Mouse (Mus musculus) MEL (cell line): ENCODE data around the gene Ddit4l. TPM values are rescaled to one million over a fixed set of nuclear protein-coding genes. Genes with fewer than 3 reads are reported as not detected.

Experiments used
- DNase-seq: peaks from one replicate; pipeline ENCODE4 v3.0.0; 2011; ENCODE audit warnings: low read depth, low spot score
- H3K27ac ChIP-seq: 2 replicates; pipeline ENCODE4 v1.5.1; 2012; ENCODE audit warnings: low read depth, mild to moderate bottlenecking, control low read depth, low read length, moderate library complexity; ENCODE audit not compliant: control insufficient read depth
- H3K27me3 ChIP-seq, 2 experiments: fragments of 150-350 bp in 1 of 2; sonication (generic) in 1 of 2; 2 replicates each; pipeline ENCODE4 v1.6.1; 2012; ENCODE audit warnings: low read length in 2 of 2, mild to moderate bottlenecking in 2 of 2, improper control_type of control experiment in 1 of 2, moderate library complexity in 1 of 2; ENCODE audit not compliant: insufficient read depth in 2 of 2, control insufficient read depth in 1 of 2
- H3K36me3 ChIP-seq, 2 experiments: 2 replicates each; pipeline ENCODE4 v1.6.1; 2012 to 2014; ENCODE audit warnings: low read length in 2 of 2, improper control_type of control experiment in 1 of 2, inconsistent platforms in 1 of 2, mild to moderate bottlenecking in 1 of 2; ENCODE audit not compliant: insufficient read depth in 2 of 2, control insufficient read depth in 1 of 2
- H3K4me1 ChIP-seq, 2 experiments: fragments of 150-350 bp in 1 of 2; sonication (generic) in 1 of 2; 2 replicates each; pipeline ENCODE4 v1.6.1; 2012; ENCODE audit warnings: low read length in 2 of 2, improper control_type of control experiment in 1 of 2, mild to moderate bottlenecking in 1 of 2; ENCODE audit not compliant: insufficient read depth in 2 of 2, control insufficient read depth in 1 of 2
- H3K4me3 ChIP-seq, 2 experiments: fragments of 150-350 bp in 1 of 2; sonication (generic) in 1 of 2; 2 replicates each; pipeline ENCODE4 v1.5.1; 2012; ENCODE audit warnings: low read depth in 2 of 2, low read length in 2 of 2, mild to moderate bottlenecking in 2 of 2, moderate library complexity in 2 of 2, control low read depth in 1 of 2, improper control_type of control experiment in 1 of 2; ENCODE audit not compliant: control insufficient read depth in 1 of 2, insufficient read depth in 1 of 2
- H3K79me2 ChIP-seq: 2 replicates; pipeline ENCODE4 v1.6.1; 2012; ENCODE audit warnings: mild to moderate bottlenecking, low read length, moderate library complexity; ENCODE audit not compliant: control insufficient read depth, poor library complexity, insufficient read depth
- H3K9ac ChIP-seq: 2 replicates; pipeline ENCODE4 v1.6.1; 2012; ENCODE audit warnings: low read depth, mild to moderate bottlenecking, control low read depth, low read length, moderate library complexity; ENCODE audit not compliant: control insufficient read depth, poor library complexity, severe bottlenecking
- H3K9me3 ChIP-seq: fragments of 150-350 bp; sonication (generic); replicated peaks from 2 replicates; pipeline ENCODE4 v1.6.1; 2012; ENCODE audit warnings: mild to moderate bottlenecking, low read length, improper control_type of control experiment, moderate library complexity; ENCODE audit not compliant: insufficient read depth
- BHLHE40 ChIP-seq: IDR thresholded peaks from 2 replicates; pipeline ENCODE4 v1.6.1; 2012; ENCODE audit warnings: low read depth, mild to moderate bottlenecking, inconsistent platforms, low read length, improper control_type of control experiment, borderline replicate concordance
- CHD2 ChIP-seq: IDR thresholded peaks from 2 replicates; pipeline ENCODE4 v1.6.1; 2011; ENCODE audit warnings: low read length, improper control_type of control experiment
- EP300 ChIP-seq, 2 experiments: IDR thresholded peaks; 2 replicates each; pipeline ENCODE4 v1.6.1; 2011; ENCODE audit warnings: improper control_type of control experiment in 2 of 2, low read length in 2 of 2, low read depth in 1 of 2, mild to moderate bottlenecking in 1 of 2
- ETS1 ChIP-seq: IDR thresholded peaks from 2 replicates; pipeline ENCODE4 v1.6.1; 2012; ENCODE audit warnings: low read depth, mild to moderate bottlenecking, inconsistent platforms, low read length, improper control_type of control experiment, moderate library complexity
- GABPA ChIP-seq: IDR thresholded peaks from 2 replicates; pipeline ENCODE4 v1.6.1; 2012; ENCODE audit warnings: low read depth, mild to moderate bottlenecking, inconsistent platforms, low read length, improper control_type of control experiment, moderate library complexity
- GATA1 ChIP-seq: IDR thresholded peaks from 2 replicates; pipeline ENCODE4 v1.6.1; 2011; ENCODE audit warnings: low read depth, low read length, improper control_type of control experiment
- HCFC1 ChIP-seq: IDR thresholded peaks from 2 replicates; pipeline ENCODE4 v1.6.1; 2012; ENCODE audit warnings: low read depth, mild to moderate bottlenecking, inconsistent platforms, low read length, improper control_type of control experiment, moderate library complexity
- KAT2A ChIP-seq: conservative IDR thresholded peaks from 2 replicates; pipeline ENCODE4 v1.6.1; 2012; ENCODE audit warnings: low read depth, low read length, improper control_type of control experiment, inconsistent platforms
- MEF2A ChIP-seq: IDR thresholded peaks from 2 replicates; pipeline ENCODE4 v1.6.1; 2014; ENCODE audit warnings: low read depth, mild to moderate bottlenecking, inconsistent platforms, low read length, improper control_type of control experiment; ENCODE audit not compliant: poor library complexity, insufficient replicate concordance, severe bottlenecking; ENCODE audit errors: extremely low read depth
- MXI1 ChIP-seq: IDR thresholded peaks from 2 replicates; pipeline ENCODE4 v1.6.1; 2011; ENCODE audit warnings: mild to moderate bottlenecking, low read depth, low read length, improper control_type of control experiment
- MYB ChIP-seq: IDR thresholded peaks from 2 replicates; pipeline ENCODE4 v1.6.1; 2011; ENCODE audit warnings: mild to moderate bottlenecking, low read depth, low read length, improper control_type of control experiment
- NELFE ChIP-seq: IDR thresholded peaks from 2 replicates; pipeline ENCODE4 v1.6.1; 2011; ENCODE audit warnings: low read depth, low read length, improper control_type of control experiment
- NRF1 ChIP-seq: IDR thresholded peaks from 2 replicates; pipeline ENCODE4 v1.6.1; 2014; ENCODE audit warnings: low read depth, mild to moderate bottlenecking, inconsistent platforms, low read length, improper control_type of control experiment, moderate library complexity; ENCODE audit not compliant: poor library complexity, insufficient read depth, severe bottlenecking
- RAD21 ChIP-seq: IDR thresholded peaks from 2 replicates; pipeline ENCODE4 v1.6.1; 2011; ENCODE audit warnings: mild to moderate bottlenecking, low read depth, low read length, improper control_type of control experiment
- RCOR1 ChIP-seq: IDR thresholded peaks from 2 replicates; pipeline ENCODE4 v1.6.1; 2012; ENCODE audit warnings: low read depth, mild to moderate bottlenecking, inconsistent platforms, low read length, improper control_type of control experiment
- SIN3A ChIP-seq: IDR thresholded peaks from 2 replicates; pipeline ENCODE4 v1.6.1; 2012; ENCODE audit warnings: low read length, improper control_type of control experiment, inconsistent platforms
- SMC3 ChIP-seq: IDR thresholded peaks from 2 replicates; pipeline ENCODE4 v1.6.1; 2011; ENCODE audit warnings: low read depth, low read length, improper control_type of control experiment
- TBP ChIP-seq: IDR thresholded peaks from 2 replicates; pipeline ENCODE4 v1.8.0; 2011; ENCODE audit warnings: low read depth, low read length, improper control_type of control experiment
- UBTF ChIP-seq: IDR thresholded peaks from 2 replicates; pipeline ENCODE4 v1.6.1; 2012; ENCODE audit warnings: low read depth, mild to moderate bottlenecking, inconsistent platforms, low read length, improper control_type of control experiment, moderate library complexity, borderline replicate concordance; ENCODE audit not compliant: insufficient read depth
- USF1 ChIP-seq: IDR thresholded peaks from 2 replicates; pipeline ENCODE4 v1.6.1; 2014; ENCODE audit warnings: low read depth, mild to moderate bottlenecking, inconsistent platforms, low read length, improper control_type of control experiment, moderate library complexity
- USF2 ChIP-seq, 2 experiments: IDR thresholded peaks; 2 replicates each; pipeline ENCODE4 v1.6.1; 2011 to 2012; ENCODE audit warnings: improper control_type of control experiment in 2 of 2, low read length in 2 of 2, borderline replicate concordance in 1 of 2, inconsistent platforms in 1 of 2, low read depth in 1 of 2, mild to moderate bottlenecking in 1 of 2; ENCODE audit not compliant: insufficient read depth in 1 of 2
- ZMIZ1 ChIP-seq: IDR thresholded peaks from 2 replicates; pipeline ENCODE4 v1.6.1; 2012; ENCODE audit warnings: low read depth, mild to moderate bottlenecking, inconsistent platforms, low read length, improper control_type of control experiment, moderate library complexity
- ZNF384 ChIP-seq: IDR thresholded peaks from 2 replicates; pipeline ENCODE4 v1.6.1; 2012; ENCODE audit warnings: low read depth, mild to moderate bottlenecking, inconsistent platforms, low read length, improper control_type of control experiment
- polyA plus RNA-seq, 2 experiments: library from polyadenylated mRNA; stranded (reverse) in 1 of 2; unstranded in 1 of 2; fragments of >175 nt in 1 of 2; fragments of >200 nt in 1 of 2; gene quantifications; 2 replicates each; pipeline versions ENCODE4 v1.2.1 to v1.2.4; 2012; ENCODE audit warnings: low replicate concordance in 2 of 2, low read depth in 1 of 2; ENCODE audit not compliant: insufficient read length in 2 of 2, insufficient read depth in 1 of 2, missing spikeins in 1 of 2
- total RNA-seq: library from RNA; depleted of rRNA; stranded (reverse); fragments of 300-350 nt; gene quantifications from 2 replicates; pipeline ENCODE4 v1.2.3, GENCODE M21; 2012

The Ddit4l gene
- total and polyA plus RNA-seq, 3 experiments: not detected

DNA sequence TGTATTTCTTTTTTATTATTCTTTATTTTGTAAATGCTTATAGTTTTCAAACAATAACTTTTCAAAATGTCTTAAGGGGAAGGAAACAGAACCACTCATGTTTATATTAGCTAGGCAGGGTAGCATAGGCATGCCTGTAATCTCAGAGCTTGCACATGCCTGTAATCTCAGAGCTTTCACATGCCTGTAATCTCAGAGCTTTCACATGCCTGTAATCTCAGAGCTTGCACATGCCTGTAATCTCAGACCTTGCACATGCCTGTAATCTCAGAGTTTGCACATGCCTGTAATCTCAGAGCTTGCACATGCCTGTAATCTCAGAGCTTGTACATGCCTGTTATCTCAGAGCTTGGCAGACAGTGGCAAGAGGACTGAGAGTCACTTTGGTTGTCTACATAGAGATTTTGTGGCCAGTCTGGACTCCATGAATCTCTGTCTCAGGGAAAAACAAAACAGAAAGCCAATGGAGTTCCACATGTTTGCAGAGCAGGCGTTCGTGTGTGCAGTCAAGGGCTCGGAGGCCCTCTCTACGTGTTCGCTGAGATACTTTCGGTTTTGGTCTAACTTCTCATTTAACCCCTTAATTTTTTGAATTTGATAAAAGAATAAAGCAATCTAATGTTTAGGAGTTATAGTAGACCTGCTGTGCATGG, 10.8 kb upstream of the Ddit4l start:
- no peak overlapping the region for H3K4me3 ChIP-seq
- H3K4me1 ChIP-seq: no peaks in the 10 kb centered on the region
- H3K9ac ChIP-seq: no peak overlapping the region
- no peak for DNase-seq
- no peak for TF ChIP-seq USF2 (IDR thresholded peaks at IDR 0.05; ENCODE audit: borderline replicate concordance in 1 of 2, insufficient read depth in 1 of 2, low read depth in 1 of 2, low read length in 2 of 2)
- TF ChIP-seq TBP: no peak
- TF ChIP-seq RCOR1: 0 out of 2 replicates have a peak, but pooled peaks have one; percentile 27
- TF ChIP-seq GATA1: no peak
- no peak for TF ChIP-seq MEF2A
- TF ChIP-seq ZMIZ1: no peak
- no peak for TF ChIP-seq SIN3A
- no peak for TF ChIP-seq GABPA
- TF ChIP-seq, all 39 proteins: peak for 1
- H3K27ac ChIP-seq: no peak overlapping the region
- H3K36me3 ChIP-seq: no peaks in the 10 kb centered on the region
- no peaks in the 10 kb centered on the region for H3K9me3 ChIP-seq
- peaks cover 0 to 1% of the 10 kb centered on the region in 2 experiments; a peak in 1 of 4 replicates for H3K27me3 ChIP-seq
- H3K79me2 ChIP-seq: no peaks in the 10 kb centered on the region

DNA sequence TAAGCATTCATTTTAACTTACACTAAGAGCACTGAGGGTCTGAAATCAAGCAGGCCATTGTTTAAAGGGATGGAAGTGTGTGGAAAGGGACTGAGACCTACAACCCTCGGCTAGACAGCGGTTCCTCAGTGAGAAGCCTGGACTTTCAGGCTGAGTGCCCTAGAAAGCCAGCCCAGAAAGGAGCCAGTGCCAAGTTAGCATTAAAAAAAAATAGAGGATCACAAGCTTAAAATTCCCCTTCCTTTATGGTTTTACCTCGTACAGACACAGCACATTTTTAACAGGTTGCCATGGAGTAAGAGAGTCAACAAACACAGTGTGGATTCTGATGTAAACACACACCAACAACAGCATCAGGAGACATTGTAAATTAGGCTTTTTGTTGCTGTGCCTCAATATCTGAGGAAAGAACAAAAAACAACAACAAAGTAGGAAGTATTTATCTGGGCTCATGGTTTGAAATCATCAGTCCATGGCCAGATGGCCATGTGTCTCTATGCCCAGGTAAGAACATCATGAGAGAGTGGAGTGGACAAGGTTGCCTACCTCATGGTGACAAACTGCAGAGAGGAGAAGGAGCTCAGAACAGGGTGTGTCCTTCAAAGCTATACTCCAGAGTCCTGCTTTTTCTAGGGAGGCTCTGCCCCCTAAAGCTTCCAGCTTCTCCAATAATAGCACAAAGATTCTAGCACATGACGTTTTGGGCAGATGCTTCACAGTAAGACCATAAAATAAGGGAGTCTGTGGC, 10.1 kb upstream of the Ddit4l start:
- Histone ChIP-seq H3K79me2 (no peaks in the 10 kb centered on the region), H3K27ac (no peak overlapping the region), H3K27me3 (peaks cover 0 to 2% of the 10 kb centered on the region in 2 experiments; a peak in 1 of 4 replicates), H3K9ac (no peak overlapping the region), H3K9me3 (no peaks in the 10 kb centered on the region), H3K4me3 (no peak overlapping the region), H3K36me3 (no peaks in the 10 kb centered on the region), H3K4me1 (no peaks in the 10 kb centered on the region)
- no peak for DNase-seq
- TF ChIP-seq MXI1 (no peak), TBP (no peak), SIN3A (no peak), MYB (no peak), UBTF (no peak), USF1 (no peak), NRF1 (no peak), USF2 (IDR thresholded peaks at IDR 0.05; ENCODE audit: borderline replicate concordance in 1 of 2, insufficient read depth in 1 of 2, low read depth in 1 of 2, low read length in 2 of 2) (no peak), EP300 (IDR thresholded peaks at IDR 0.05; ENCODE audit: low read depth in 1 of 2, low read length in 2 of 2) (no peak), CHD2 (no peak), HCFC1 (no peak), ZNF384 (no peak), GABPA (no peak), KAT2A (no peak), NELFE (no peak), SMC3 (no peak), ZMIZ1 (no peak), RAD21 (no peak), BHLHE40 (no peak), ETS1 (no peak)
